Mouse (Mus musculus): ENCODE data around the gene Gm10518. TPM values are rescaled to one million over a fixed set of nuclear protein-coding genes. Genes with fewer than 3 reads are reported as not detected.

Gene Gm10518
- polyA plus RNA-seq, 1 experiment = not detected

GRCm38 (mm10) chr1:179832710-179833240, 29.6 kb downstream of the Gm10518 start:
- Histone ChIP-seq H3K4me1 (ENCODE audit: control insufficient read depth, insufficient read depth, low read length) (peaks cover 6% of the 10 kb centered on the region; the same call in 1 of the 2 replicates), H3K4me3 (ENCODE audit: insufficient read depth, low read length) (no peak overlapping the region), H3K27ac (ENCODE audit: insufficient read depth, low read depth, low read length) (no peak overlapping the region)
- TF ChIP-seq POLR2A (IDR thresholded peaks at IDR 0.05; ENCODE audit: borderline replicate concordance, low read depth, low read length) (no peak), CTCF (IDR thresholded peaks at IDR 0.05; ENCODE audit: low read depth, low read length) (no peak)

DNA sequence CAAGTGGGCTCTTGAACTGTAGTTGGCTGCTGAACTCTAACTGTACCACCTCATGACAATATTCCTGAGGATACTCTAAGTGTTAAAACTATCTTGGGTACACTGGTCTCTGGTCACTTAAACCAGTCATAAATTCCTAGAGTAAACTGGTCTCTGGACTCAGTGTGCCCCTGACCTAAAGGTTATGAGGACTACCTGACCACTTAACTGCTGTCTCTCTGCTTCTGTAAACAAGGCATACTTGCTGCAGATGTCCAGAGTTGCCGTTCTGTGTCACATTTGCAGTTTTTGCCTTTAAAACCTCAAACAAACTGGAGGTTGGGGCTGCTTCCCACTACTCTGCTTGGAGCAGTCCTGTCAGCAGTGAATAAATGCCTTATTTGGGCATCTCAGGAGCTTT, 30.4 kb downstream of the Gm10518 start:
- no peak overlapping the region for H3K4me3 ChIP-seq (ENCODE audit: insufficient read depth, low read length)
- TF ChIP-seq CTCF (IDR thresholded peaks at IDR 0.05; ENCODE audit: low read depth, low read length) = no peak
- TF ChIP-seq POLR2A (IDR thresholded peaks at IDR 0.05; ENCODE audit: borderline replicate concordance, low read depth, low read length) = no peak
- H3K4me1 ChIP-seq (ENCODE audit: control insufficient read depth, insufficient read depth, low read length) = peaks cover 6% of the 10 kb centered on the region; the same call in 1 of the 2 replicates
- H3K27ac ChIP-seq (ENCODE audit: insufficient read depth, low read depth, low read length) = no peak overlapping the region

- Histone ChIP-seq H3K4me1 (ENCODE audit: control insufficient read depth, insufficient read depth, low read length) (no peaks in the 10 kb centered on the region), H3K4me3 (ENCODE audit: insufficient read depth, low read length) (no peak overlapping the region), H3K27ac (ENCODE audit: insufficient read depth, low read depth, low read length) (no peak overlapping the region)
- no peak for TF ChIP-seq POLR2A (IDR thresholded peaks at IDR 0.05; ENCODE audit: borderline replicate concordance, low read depth, low read length)
- TF ChIP-seq CTCF (IDR thresholded peaks at IDR 0.05; ENCODE audit: low read depth, low read length) = no peak
These were observed 32.7 kb downstream of the Gm10518 start for GRCm38 (mm10) chr1:179835753-179836425.

DNA sequence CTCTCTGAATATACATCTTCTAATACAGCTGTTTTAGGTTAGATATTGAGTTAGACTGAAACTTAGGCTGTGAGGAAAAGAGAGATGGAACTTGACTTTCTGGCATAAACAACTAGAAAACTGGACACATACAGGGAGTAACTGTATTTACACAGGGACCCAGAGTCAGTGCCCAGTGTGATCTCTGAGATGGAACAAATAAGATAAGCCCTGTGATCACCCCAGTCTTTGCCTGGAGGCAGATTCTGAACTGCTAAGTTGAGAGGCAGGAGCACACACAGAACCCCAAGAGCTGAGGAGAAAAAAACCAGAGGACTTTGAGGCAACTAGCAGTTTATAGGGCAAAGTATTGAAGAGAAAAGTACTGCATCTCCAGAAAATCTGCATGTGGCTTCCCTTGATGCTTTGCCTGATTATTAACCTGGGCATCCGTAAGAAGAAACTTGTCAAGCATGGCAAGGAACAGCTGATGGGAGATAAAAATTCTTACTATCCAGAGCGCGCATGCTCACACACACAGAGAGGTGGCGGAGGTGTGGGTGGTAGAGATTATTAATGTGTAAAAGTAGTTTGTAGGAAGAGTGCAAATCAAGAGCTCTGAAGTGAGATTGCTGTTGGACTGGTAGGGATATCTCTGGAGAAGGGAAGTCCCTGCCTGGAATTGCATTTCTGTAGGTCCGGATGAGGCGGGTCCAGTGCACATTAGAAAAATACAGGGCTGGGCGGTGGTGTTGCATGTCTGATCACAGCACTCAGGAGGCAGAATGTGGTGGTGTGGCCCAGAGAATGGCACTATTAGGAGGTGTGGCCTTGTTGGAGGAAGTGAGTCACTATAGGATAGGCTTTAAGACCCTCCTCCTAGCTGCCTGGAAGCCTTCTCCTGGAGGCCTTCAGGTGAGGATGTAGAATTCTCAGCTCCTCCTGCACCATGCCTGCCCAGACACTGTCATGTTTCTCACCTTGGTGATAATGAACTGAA, 33.5 kb downstream of the Gm10518 start:
- Histone ChIP-seq H3K4me1 (ENCODE audit: control insufficient read depth, insufficient read depth, low read length) (no peaks in the 10 kb centered on the region), H3K27ac (ENCODE audit: insufficient read depth, low read depth, low read length) (no peak overlapping the region), H3K4me3 (ENCODE audit: insufficient read depth, low read length) (no peak overlapping the region)
- TF ChIP-seq POLR2A (IDR thresholded peaks at IDR 0.05; ENCODE audit: borderline replicate concordance, low read depth, low read length) (no peak), CTCF (IDR thresholded peaks at IDR 0.05; ENCODE audit: low read depth, low read length) (no peak)

- Histone ChIP-seq H3K27ac (ENCODE audit: insufficient read depth, low read depth, low read length) (no peak overlapping the region), H3K4me3 (ENCODE audit: insufficient read depth, low read length) (no peak overlapping the region), H3K4me1 (ENCODE audit: control insufficient read depth, insufficient read depth, low read length) (peaks cover 7% of the 10 kb centered on the region)
- TF ChIP-seq CTCF (IDR thresholded peaks at IDR 0.05; ENCODE audit: low read depth, low read length) (no peak), POLR2A (IDR thresholded peaks at IDR 0.05; ENCODE audit: borderline replicate concordance, low read depth, low read length) (no peak)
These were observed 39.4 kb downstream of the Gm10518 start for GRCm38 (mm10) chr1:179842568-179842967.

- Histone ChIP-seq H3K4me1 (ENCODE audit: control insufficient read depth, insufficient read depth, low read length) (peaks cover 7% of the 10 kb centered on the region), H3K27ac (ENCODE audit: insufficient read depth, low read depth, low read length) (no peak overlapping the region), H3K4me3 (ENCODE audit: insufficient read depth, low read length) (no peak overlapping the region)
- TF ChIP-seq POLR2A (IDR thresholded peaks at IDR 0.05; ENCODE audit: borderline replicate concordance, low read depth, low read length) = no peak
- no peak for TF ChIP-seq CTCF (IDR thresholded peaks at IDR 0.05; ENCODE audit: low read depth, low read length)
These were observed 40.8 kb downstream of the Gm10518 start for GRCm38 (mm10) chr1:179843981-179844380.

DNA sequence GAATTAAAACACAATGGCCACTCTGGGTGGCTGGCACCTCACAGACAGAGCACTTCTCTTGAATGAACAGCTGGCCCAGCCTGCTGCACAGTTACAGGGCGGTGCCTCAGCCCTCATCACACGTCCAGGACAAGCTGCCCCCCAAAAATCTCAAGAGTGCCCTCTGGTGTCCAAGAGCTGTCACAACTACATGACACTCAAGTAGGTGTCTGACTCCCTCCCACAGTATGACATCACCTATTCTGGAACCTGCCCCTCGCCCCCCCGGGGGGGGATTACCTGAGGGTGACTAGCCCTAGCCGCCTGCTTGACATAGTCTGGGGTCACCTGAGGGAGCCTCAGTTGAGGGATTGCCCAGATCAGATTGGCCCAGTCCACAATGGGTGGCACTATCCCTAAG, 41.7 kb downstream of the Gm10518 start:
- TF ChIP-seq CTCF (IDR thresholded peaks at IDR 0.05; ENCODE audit: low read depth, low read length) = peak; percentile 29; the same call in 1 of the 2 replicates
- no peak for TF ChIP-seq POLR2A (IDR thresholded peaks at IDR 0.05; ENCODE audit: borderline replicate concordance, low read depth, low read length)
- Histone ChIP-seq H3K27ac (ENCODE audit: insufficient read depth, low read depth, low read length) (no peak overlapping the region), H3K4me1 (ENCODE audit: control insufficient read depth, insufficient read depth, low read length) (peaks cover 7% of the 10 kb centered on the region), H3K4me3 (ENCODE audit: insufficient read depth, low read length) (no peak overlapping the region)

- peaks cover 7% of the 10 kb centered on the region for H3K4me1 ChIP-seq (ENCODE audit: control insufficient read depth, insufficient read depth, low read length)
- TF ChIP-seq POLR2A (IDR thresholded peaks at IDR 0.05; ENCODE audit: borderline replicate concordance, low read depth, low read length) = no peak
- no peak for TF ChIP-seq CTCF (IDR thresholded peaks at IDR 0.05; ENCODE audit: low read depth, low read length)
- H3K4me3 ChIP-seq (ENCODE audit: insufficient read depth, low read length) = no peak overlapping the region
- no peak overlapping the region for H3K27ac ChIP-seq (ENCODE audit: insufficient read depth, low read depth, low read length)
These were observed 42.8 kb downstream of the Gm10518 start for GRCm38 (mm10) chr1:179845832-179846499.

DNA sequence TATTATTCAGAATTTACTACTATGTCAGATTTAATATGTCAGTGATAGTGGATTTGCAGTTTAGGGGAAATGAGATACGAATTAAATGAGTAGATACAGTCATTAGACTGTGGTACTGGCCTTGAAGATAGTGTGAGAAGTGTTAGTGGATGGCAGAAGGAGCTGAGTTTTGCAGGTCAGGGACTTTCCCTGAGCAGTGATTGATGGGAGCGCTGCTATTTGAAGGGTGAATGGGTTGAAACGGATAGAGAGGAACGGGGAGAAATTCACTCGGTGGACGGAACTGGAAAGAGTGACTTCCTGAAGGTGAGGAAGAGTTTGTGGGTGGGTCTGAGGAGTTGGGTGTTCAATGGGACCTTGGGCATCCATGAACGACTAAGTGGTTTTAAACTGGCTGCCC, 44.0 kb downstream of the Gm10518 start:
- no peak for TF ChIP-seq CTCF (IDR thresholded peaks at IDR 0.05; ENCODE audit: low read depth, low read length)
- no peak for TF ChIP-seq POLR2A (IDR thresholded peaks at IDR 0.05; ENCODE audit: borderline replicate concordance, low read depth, low read length)
- no peak overlapping the region for H3K4me3 ChIP-seq (ENCODE audit: insufficient read depth, low read length)
- peaks cover 7% of the 10 kb centered on the region for H3K4me1 ChIP-seq (ENCODE audit: control insufficient read depth, insufficient read depth, low read length)
- H3K27ac ChIP-seq (ENCODE audit: insufficient read depth, low read depth, low read length) = no peak overlapping the region
